Mouse (Mus musculus): ENCODE results near the gene Thrb. TPM values are rescaled to one million over a fixed set of nuclear protein-coding genes. Genes with fewer than 3 reads are reported as not detected.

Gene Thrb
- polyA plus RNA-seq, 1 experiment from 2014 or later, result 1.2 TPM

DNA sequence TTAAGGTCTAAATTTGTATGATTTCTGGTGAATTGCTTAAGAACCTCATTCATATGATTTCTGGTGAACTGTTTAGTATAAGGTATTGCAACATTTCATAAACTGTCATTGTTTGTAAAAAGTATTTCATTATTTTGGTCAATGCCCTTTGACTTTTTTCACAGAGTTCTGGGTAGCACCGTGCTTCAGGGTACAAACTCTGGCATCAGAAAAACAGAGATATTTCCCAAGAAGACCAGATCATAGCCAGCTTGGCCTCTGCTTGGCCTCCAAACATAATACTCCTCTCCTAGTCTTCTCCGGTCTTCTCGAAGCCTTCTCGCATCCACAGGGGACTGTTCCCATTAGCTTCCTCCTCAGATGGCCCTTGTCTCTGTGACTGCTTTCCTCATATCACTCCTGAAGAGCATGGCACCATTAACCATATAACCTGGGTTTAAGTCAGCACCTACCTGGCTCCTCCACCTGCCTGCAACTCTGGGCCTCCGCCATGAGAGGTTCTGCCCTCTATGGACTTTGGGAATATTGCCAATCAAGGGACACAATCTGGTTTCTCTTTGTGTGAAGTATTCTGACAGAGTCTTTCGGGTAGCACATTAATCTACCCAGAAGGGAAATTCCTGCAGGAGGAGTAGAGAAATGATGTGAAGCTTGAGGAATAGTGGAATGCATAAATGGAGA lies 239.8 kb downstream of the Thrb start:
- no peak overlapping the region for H3K9ac ChIP-seq (ENCODE audit: low read length)
- no peaks in the 10 kb centered on the region for H3K9me3 ChIP-seq (replicated peaks; ENCODE audit: control insufficient read depth, low read length)
- H3K27ac ChIP-seq (ENCODE audit: low read depth, low read length), result no peak overlapping the region
- H3K4me3 ChIP-seq (ENCODE audit: low read depth, low read length), result no peak overlapping the region
- no peak overlapping the region for H3K4me2 ChIP-seq (ENCODE audit: low read length)
- DNase-seq (ENCODE audit: low spot score) (no peak), ATAC-seq (peak; percentile 19; the same call in 1 of the 2 replicates)
- WGBS, result 90% methylated on average over 6 of the region's 6 CpGs
- no peaks in the 10 kb centered on the region for H3K4me1 ChIP-seq (ENCODE audit: control insufficient read depth, insufficient read depth, low read length)
- no peaks in the 10 kb centered on the region for H3K27me3 ChIP-seq (replicated peaks; ENCODE audit: control insufficient read depth, insufficient read depth, low read length)
- no peaks in the 10 kb centered on the region for H3K36me3 ChIP-seq (ENCODE audit: control insufficient read depth, insufficient read depth, low read length)

DNA sequence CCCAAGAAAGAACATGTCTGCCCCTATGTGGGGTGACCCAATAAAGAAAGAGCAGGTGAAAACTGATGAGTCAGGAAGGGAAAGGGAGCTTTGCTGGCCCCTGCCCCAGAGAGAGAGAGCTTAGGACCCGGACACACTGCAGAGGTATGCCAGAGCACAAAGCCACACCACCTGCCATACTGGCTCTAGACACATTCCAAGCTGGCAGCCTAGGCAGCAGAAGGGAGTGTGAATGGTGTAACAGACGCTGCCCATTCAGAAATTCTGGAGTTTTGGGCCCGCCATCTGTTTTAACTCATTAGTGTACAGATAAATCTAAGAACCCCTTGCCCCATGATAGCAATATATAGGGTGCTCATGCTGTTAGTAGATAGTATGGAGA lies 240.3 kb downstream of the Thrb start:
- Histone ChIP-seq H3K9ac (ENCODE audit: low read length) (no peak overlapping the region), H3K36me3 (ENCODE audit: control insufficient read depth, insufficient read depth, low read length) (no peaks in the 10 kb centered on the region), H3K4me1 (ENCODE audit: control insufficient read depth, insufficient read depth, low read length) (no peaks in the 10 kb centered on the region), H3K9me3 (replicated peaks; ENCODE audit: control insufficient read depth, low read length) (no peaks in the 10 kb centered on the region), H3K4me2 (ENCODE audit: low read length) (no peak overlapping the region), H3K4me3 (ENCODE audit: low read depth, low read length) (no peak overlapping the region), H3K27me3 (replicated peaks; ENCODE audit: control insufficient read depth, insufficient read depth, low read length) (no peaks in the 10 kb centered on the region), H3K27ac (ENCODE audit: low read depth, low read length) (no peak overlapping the region)
- ATAC-seq (peak; percentile 97), DNase-seq (ENCODE audit: low spot score) (peak; percentile 73)
- 31% methylated on average over 3 of the region's 3 CpGs for WGBS

DNA sequence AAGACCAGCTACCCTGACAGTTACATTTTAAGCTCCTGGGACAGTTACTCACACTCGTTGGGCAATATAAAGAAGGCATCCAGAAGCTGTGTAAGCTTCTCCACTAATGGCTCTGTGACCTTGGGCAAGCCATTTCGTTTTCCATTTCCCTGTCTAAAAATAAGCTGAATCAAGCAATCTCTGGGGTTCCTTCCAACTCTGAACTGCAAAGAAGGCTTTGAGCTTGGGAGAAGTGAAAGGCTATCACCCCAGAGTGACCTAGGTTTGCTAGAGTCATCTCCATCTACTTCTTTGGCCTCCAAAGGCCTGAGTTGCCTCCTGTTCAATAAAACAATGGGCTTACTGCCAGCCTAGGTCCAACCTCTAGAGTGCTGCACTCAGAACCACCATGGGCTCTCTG lies 242.4 kb downstream of the Thrb start:
- Histone ChIP-seq H3K4me1 (ENCODE audit: control insufficient read depth, insufficient read depth, low read length) (no peaks in the 10 kb centered on the region), H3K4me2 (ENCODE audit: low read length) (no peak overlapping the region), H3K27ac (ENCODE audit: low read depth, low read length) (no peak overlapping the region), H3K36me3 (ENCODE audit: control insufficient read depth, insufficient read depth, low read length) (no peaks in the 10 kb centered on the region), H3K27me3 (replicated peaks; ENCODE audit: control insufficient read depth, insufficient read depth, low read length) (no peaks in the 10 kb centered on the region), H3K9ac (ENCODE audit: low read length) (no peak overlapping the region), H3K9me3 (replicated peaks; ENCODE audit: control insufficient read depth, low read length) (no peaks in the 10 kb centered on the region), H3K4me3 (ENCODE audit: low read depth, low read length) (no peak overlapping the region)
- ATAC-seq, result no peak
- WGBS, result 72% methylated on average over 2 of the region's 2 CpGs
- no peak for DNase-seq (ENCODE audit: low spot score)

DNA sequence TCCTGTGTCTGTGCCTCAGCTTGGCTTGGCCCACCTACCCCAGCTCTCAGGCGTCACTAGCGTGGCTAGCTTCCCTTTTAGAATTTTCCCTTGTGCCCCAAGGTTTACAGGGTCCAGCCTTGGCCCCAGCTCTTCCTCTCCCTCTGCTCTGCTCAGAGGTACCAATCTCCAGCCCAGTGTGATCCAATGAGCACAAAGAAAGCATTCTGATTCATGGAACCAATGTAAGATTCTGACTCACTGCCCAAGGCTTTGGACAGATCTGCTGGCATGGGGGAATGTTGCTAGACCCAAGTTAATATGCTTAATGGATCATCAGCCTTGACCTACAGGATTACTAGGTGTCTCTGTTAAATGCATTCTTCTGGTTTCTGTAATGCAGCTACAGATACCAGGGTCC lies 243.1 kb downstream of the Thrb start:
- ATAC-seq, result no peak
- 74% methylated on average over 2 of the region's 2 CpGs for WGBS
- Histone ChIP-seq H3K27ac (ENCODE audit: low read depth, low read length) (no peak overlapping the region), H3K36me3 (ENCODE audit: control insufficient read depth, insufficient read depth, low read length) (no peaks in the 10 kb centered on the region), H3K4me2 (ENCODE audit: low read length) (no peak overlapping the region), H3K9ac (ENCODE audit: low read length) (no peak overlapping the region), H3K9me3 (replicated peaks; ENCODE audit: control insufficient read depth, low read length) (no peaks in the 10 kb centered on the region), H3K4me3 (ENCODE audit: low read depth, low read length) (no peak overlapping the region), H3K27me3 (replicated peaks; ENCODE audit: control insufficient read depth, insufficient read depth, low read length) (no peaks in the 10 kb centered on the region), H3K4me1 (ENCODE audit: control insufficient read depth, insufficient read depth, low read length) (no peaks in the 10 kb centered on the region)
- no peak for DNase-seq (ENCODE audit: low spot score)

DNA sequence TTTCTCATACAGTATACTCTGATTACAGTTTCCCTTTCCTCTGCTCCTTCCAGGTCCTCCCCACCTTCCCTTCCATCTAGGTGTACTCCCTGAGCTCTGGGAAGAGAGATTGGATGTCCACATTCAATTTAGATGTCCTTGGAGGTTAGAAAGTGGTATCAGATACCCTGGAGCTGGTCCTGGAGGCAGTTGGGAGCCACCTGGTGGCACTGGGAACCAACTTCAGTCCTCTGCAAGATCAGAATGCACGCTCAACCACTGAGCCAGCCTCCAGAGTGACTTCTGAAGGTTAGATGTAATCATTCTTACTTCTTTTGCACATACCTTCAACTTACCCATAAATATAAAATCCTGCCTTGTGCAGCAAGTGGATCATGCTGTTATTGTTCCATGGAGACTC lies 244.5 kb downstream of the Thrb start:
- Histone ChIP-seq H3K27ac (ENCODE audit: low read depth, low read length) (no peak overlapping the region), H3K36me3 (ENCODE audit: control insufficient read depth, insufficient read depth, low read length) (no peaks in the 10 kb centered on the region), H3K27me3 (replicated peaks; ENCODE audit: control insufficient read depth, insufficient read depth, low read length) (no peaks in the 10 kb centered on the region), H3K4me3 (ENCODE audit: low read depth, low read length) (no peak overlapping the region), H3K4me1 (ENCODE audit: control insufficient read depth, insufficient read depth, low read length) (no peaks in the 10 kb centered on the region), H3K9me3 (replicated peaks; ENCODE audit: control insufficient read depth, low read length) (no peaks in the 10 kb centered on the region), H3K4me2 (ENCODE audit: low read length) (no peak overlapping the region), H3K9ac (ENCODE audit: low read length) (no peak overlapping the region)
- ATAC-seq (no peak), DNase-seq (ENCODE audit: low spot score) (peak; percentile 4)
- 70% methylated on average over 1 of the region's 1 CpGs for WGBS

DNA sequence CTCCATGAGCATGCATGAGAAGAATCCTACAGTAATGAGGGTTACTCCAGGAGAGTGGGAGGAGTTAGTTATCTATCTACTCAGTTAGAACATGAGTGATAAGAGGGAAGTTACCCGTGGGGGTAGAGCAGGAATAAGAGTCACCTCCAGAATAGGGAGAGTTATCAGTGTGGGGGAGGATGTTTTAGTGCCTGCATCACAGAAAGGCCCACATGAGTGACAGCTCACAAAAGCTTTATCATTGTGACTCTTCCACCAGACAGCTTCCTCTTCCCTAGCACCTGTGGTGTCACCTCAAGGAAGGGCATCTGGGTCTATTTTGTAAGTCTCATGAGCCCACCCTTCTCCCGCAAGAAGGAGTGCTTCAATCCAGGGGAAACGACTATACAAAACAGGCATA lies 245.6 kb downstream of the Thrb start:
- no peaks in the 10 kb centered on the region for H3K9me3 ChIP-seq (replicated peaks; ENCODE audit: control insufficient read depth, low read length)
- DNase-seq (ENCODE audit: low spot score) (no peak), ATAC-seq (no peak)
- no peak overlapping the region for H3K4me3 ChIP-seq (ENCODE audit: low read depth, low read length)
- H3K4me2 ChIP-seq (ENCODE audit: low read length), result no peak overlapping the region
- H3K4me1 ChIP-seq (ENCODE audit: control insufficient read depth, insufficient read depth, low read length), result no peaks in the 10 kb centered on the region
- no peak overlapping the region for H3K27ac ChIP-seq (ENCODE audit: low read depth, low read length)
- no peaks in the 10 kb centered on the region for H3K36me3 ChIP-seq (ENCODE audit: control insufficient read depth, insufficient read depth, low read length)
- no peak overlapping the region for H3K9ac ChIP-seq (ENCODE audit: low read length)
- H3K27me3 ChIP-seq (replicated peaks; ENCODE audit: control insufficient read depth, insufficient read depth, low read length), result no peaks in the 10 kb centered on the region
- WGBS, result 71% methylated on average over 3 of the region's 3 CpGs

DNA sequence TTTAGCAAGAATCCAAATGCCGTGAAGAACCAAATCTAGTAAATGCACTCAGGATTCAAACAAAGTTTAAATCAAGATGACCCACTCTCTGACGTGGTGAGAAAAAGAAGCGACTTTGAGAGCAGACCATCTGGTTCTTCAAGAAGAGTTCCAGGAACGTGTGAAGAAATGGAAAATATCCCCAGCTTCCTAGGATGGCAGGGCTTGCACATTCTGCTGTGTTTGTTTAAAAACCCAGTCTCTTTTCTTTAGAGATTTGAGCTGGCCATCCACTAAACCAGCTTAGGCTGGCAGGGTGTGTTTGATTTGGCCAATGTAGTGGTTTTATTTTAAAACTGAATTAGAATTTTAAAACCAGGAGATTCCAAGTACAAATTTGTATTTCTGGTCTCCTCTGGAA lies 246.9 kb downstream of the Thrb start:
- no peak overlapping the region for H3K4me3 ChIP-seq (ENCODE audit: low read depth, low read length)
- WGBS, result 78% methylated on average over 4 of the region's 4 CpGs
- no peak overlapping the region for H3K9ac ChIP-seq (ENCODE audit: low read length)
- no peak overlapping the region for H3K27ac ChIP-seq (ENCODE audit: low read depth, low read length)
- DNase-seq (ENCODE audit: low spot score) (no peak), ATAC-seq (no peak)
- no peaks in the 10 kb centered on the region for H3K4me1 ChIP-seq (ENCODE audit: control insufficient read depth, insufficient read depth, low read length)
- no peak overlapping the region for H3K4me2 ChIP-seq (ENCODE audit: low read length)
- H3K9me3 ChIP-seq (replicated peaks; ENCODE audit: control insufficient read depth, low read length), result no peaks in the 10 kb centered on the region
- no peaks in the 10 kb centered on the region for H3K36me3 ChIP-seq (ENCODE audit: control insufficient read depth, insufficient read depth, low read length)
- H3K27me3 ChIP-seq (replicated peaks; ENCODE audit: control insufficient read depth, insufficient read depth, low read length), result no peaks in the 10 kb centered on the region

DNA sequence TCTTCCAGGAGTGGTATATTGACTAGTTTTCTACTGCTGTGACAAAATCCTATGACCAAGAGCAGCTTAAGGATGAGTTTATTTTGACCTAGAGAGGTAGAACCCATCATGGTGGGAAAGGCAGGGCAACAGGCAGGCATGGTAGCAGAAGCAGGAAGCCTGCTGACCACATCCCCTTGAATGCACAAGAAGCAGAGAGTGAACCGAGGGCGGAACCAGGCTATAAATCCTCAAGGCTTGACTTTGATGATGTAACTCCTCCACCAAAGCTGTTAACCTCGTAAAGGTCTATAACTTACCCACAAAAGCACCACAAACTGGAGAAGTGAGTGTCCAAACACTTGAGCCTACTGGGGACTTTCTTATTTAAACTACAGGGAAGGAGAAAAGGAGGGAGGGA lies 251.1 kb downstream of the Thrb start:
- 80% methylated on average over 3 of the region's 3 CpGs for WGBS
- no peak for DNase-seq (ENCODE audit: low spot score)
- Histone ChIP-seq H3K4me1 (ENCODE audit: control insufficient read depth, insufficient read depth, low read length) (no peaks in the 10 kb centered on the region), H3K4me2 (ENCODE audit: low read length) (no peak overlapping the region), H3K27ac (ENCODE audit: low read depth, low read length) (no peak overlapping the region), H3K9ac (ENCODE audit: low read length) (no peak overlapping the region), H3K4me3 (ENCODE audit: low read depth, low read length) (no peak overlapping the region), H3K36me3 (ENCODE audit: control insufficient read depth, insufficient read depth, low read length) (no peaks in the 10 kb centered on the region), H3K27me3 (replicated peaks; ENCODE audit: control insufficient read depth, insufficient read depth, low read length) (no peaks in the 10 kb centered on the region), H3K9me3 (replicated peaks; ENCODE audit: control insufficient read depth, low read length) (no peaks in the 10 kb centered on the region)
- no peak for ATAC-seq

DNA sequence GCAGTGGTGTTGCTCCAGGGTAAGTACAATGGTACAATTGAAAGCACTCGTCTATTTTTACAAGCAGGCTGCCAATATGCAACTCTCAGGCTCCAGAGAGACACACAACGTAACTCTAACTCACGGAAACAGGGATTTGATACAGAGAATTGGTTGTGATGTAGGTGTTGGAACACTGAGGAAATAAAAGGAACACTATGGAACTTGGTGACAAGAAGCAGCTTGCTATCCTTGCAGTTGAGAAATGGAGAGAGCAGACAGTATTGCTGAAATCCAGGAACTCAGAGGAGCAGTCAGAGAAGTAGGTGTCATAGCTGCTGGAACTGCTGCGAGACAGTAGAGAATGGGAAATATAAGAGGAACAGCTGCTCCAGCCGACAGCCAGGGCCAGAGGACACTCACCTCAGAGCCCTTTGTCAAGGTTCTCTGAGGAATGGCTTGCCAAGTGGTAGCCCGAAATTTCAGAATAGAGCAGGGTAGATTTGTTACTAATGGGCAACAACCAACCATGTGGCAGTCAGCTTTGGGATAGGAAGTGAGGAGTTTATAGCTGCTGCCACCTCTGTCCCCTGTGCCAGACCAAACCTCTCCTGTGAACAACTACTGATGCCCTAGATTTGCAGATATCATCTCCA lies 252.6 kb downstream of the Thrb start:
- no peaks in the 10 kb centered on the region for H3K9me3 ChIP-seq (replicated peaks; ENCODE audit: control insufficient read depth, low read length)
- ATAC-seq (no peak), DNase-seq (ENCODE audit: low spot score) (no peak)
- H3K27me3 ChIP-seq (replicated peaks; ENCODE audit: control insufficient read depth, insufficient read depth, low read length), result no peaks in the 10 kb centered on the region
- 63% methylated on average over 6 of the region's 6 CpGs for WGBS
- no peaks in the 10 kb centered on the region for H3K36me3 ChIP-seq (ENCODE audit: control insufficient read depth, insufficient read depth, low read length)
- H3K4me2 ChIP-seq (ENCODE audit: low read length), result no peak overlapping the region
- H3K9ac ChIP-seq (ENCODE audit: low read length), result no peak overlapping the region
- H3K27ac ChIP-seq (ENCODE audit: low read depth, low read length), result no peak overlapping the region
- no peaks in the 10 kb centered on the region for H3K4me1 ChIP-seq (ENCODE audit: control insufficient read depth, insufficient read depth, low read length)
- H3K4me3 ChIP-seq (ENCODE audit: low read depth, low read length), result no peak overlapping the region

All from forebrain, embryonic 14.5 days (tissue).